Mouse (Mus musculus): Measurements from ENCODE around the gene Gm4353.

DNA sequence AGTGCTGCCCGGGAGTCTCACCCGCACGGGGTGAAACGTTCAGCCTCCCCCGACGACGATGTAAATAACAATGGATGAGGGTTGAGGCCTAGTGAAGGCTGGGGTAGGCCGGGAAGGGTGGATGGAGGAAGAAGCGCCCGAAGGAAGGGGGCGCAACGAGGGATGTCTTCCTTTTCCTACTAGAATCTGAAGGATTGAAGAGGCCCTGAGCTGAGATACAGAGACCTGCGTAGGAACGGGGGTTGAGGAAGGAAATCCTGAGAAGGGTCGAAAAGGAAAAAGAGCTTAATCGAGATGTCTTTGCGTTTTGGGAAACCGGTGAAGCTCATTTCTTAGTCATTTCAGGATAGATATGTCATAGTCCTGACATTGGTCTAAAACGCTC is 9.0 kb upstream of the Gm4353 start:
- no peak for TF ChIP-seq CTCF (IDR thresholded peaks at IDR 0.05; ENCODE audit: low read depth, low read length)
- TF ChIP-seq TAL1 (conservative IDR thresholded peaks at IDR 0.05; ENCODE audit: low read depth, low read length), result no peak
- TF ChIP-seq GATA1 (IDR thresholded peaks at IDR 0.05; ENCODE audit: borderline replicate concordance, low read length), result no peak

All from G1E (cell line).